Mouse (Mus musculus) intestine, embryonic 16.5 days (tissue): ENCODE measurements at regions not wholly inside any gene's neighbourhood (a gene's known extent, or its start where the extent isn't known, plus 50 kb on each side); places are given as distances from the start of the nearest gene placed in this dataset.

Experiments used
- ATAC-seq: fragments of 200-750 bp; cut with Nextera tagmentation; 2 replicates; pipeline ENCODE4 v1.8.0; 2017; ENCODE audit warnings: moderate TSS enrichment, moderate library complexity
- H3K27ac ChIP-seq: fragments of 300-500 bp; sonication (generic); 2 replicates; pipeline ENCODE4 v1.5.1; 2014; ENCODE audit warnings: mild to moderate bottlenecking, low read length
- H3K27me3 ChIP-seq: fragments of 300-500 bp; sonication (generic); replicated peaks from 2 replicates; pipeline ENCODE4 v1.6.1; 2014; ENCODE audit warnings: low read length, control low read depth, mixed read lengths; ENCODE audit not compliant: control insufficient read depth, insufficient read depth
- H3K36me3 ChIP-seq: fragments of 300-500 bp; sonication (generic); 2 replicates; pipeline ENCODE4 v1.6.1; 2014; ENCODE audit warnings: low read length, control low read depth; ENCODE audit not compliant: control insufficient read depth, insufficient read depth
- H3K4me1 ChIP-seq: fragments of 300-500 bp; sonication (generic); 2 replicates; pipeline ENCODE4 v1.6.1; 2014; ENCODE audit warnings: low read length, control low read depth, mixed read lengths; ENCODE audit not compliant: control insufficient read depth, insufficient read depth
- H3K4me2 ChIP-seq: fragments of 300-500 bp; sonication (generic); 2 replicates; pipeline ENCODE4 v1.6.1; 2014; ENCODE audit warnings: low read depth, low read length, control low read depth
- H3K4me3 ChIP-seq: fragments of 300-500 bp; sonication (generic); 2 replicates; pipeline ENCODE4 v1.5.1; 2014; ENCODE audit warnings: mild to moderate bottlenecking, low read length
- H3K9ac ChIP-seq: fragments of 300-500 bp; sonication (generic); 2 replicates; pipeline ENCODE4 v1.6.1; 2014; ENCODE audit warnings: low read depth, low read length
- H3K9me3 ChIP-seq: fragments of 300-500 bp; sonication (generic); 2 replicates; pipeline ENCODE4 v1.6.1; 2016; ENCODE audit warnings: low read length, control low read depth; ENCODE audit not compliant: control insufficient read depth
- WGBS: fragments of 180-500 bp; shearing (Covaris S2); extraction: QIAGEN DNeasy Blood & Tissue Kit; methylation state at CpG from one replicate; pipeline ENCODE4 v1.1.7; 2014; 5-methylcytosine and 5-hydroxymethylcytosine counted together

- WGBS = 80% methylated on average over 7 of the region's 7 CpGs
- Histone ChIP-seq H3K4me3 (no peak overlapping the region), H3K27ac (no peak overlapping the region), H3K4me2 (no peak overlapping the region), H3K9ac (no peak overlapping the region), H3K36me3 (no peaks in the 10 kb centered on the region), H3K9me3 (no peaks in the 10 kb centered on the region), H3K27me3 (no peaks in the 10 kb centered on the region), H3K4me1 (no peaks in the 10 kb centered on the region)
- no peak for ATAC-seq
These were observed 187.8 kb upstream of the Tsc22d2 start for GRCm38 (mm10) chr3:58226447-58227321.

GRCm38 (mm10) chr3:58227322-58227627 lies 187.2 kb upstream of the Tsc22d2 start:
- WGBS = 86% methylated on average over 5 of the region's 5 CpGs
- no peak overlapping the region for H3K4me2 ChIP-seq
- H3K27ac ChIP-seq = no peak overlapping the region
- H3K27me3 ChIP-seq = no peaks in the 10 kb centered on the region
- H3K36me3 ChIP-seq = no peaks in the 10 kb centered on the region
- H3K9ac ChIP-seq = no peak overlapping the region
- H3K4me1 ChIP-seq = no peaks in the 10 kb centered on the region
- no peak for ATAC-seq
- no peak overlapping the region for H3K4me3 ChIP-seq
- no peaks in the 10 kb centered on the region for H3K9me3 ChIP-seq

DNA sequence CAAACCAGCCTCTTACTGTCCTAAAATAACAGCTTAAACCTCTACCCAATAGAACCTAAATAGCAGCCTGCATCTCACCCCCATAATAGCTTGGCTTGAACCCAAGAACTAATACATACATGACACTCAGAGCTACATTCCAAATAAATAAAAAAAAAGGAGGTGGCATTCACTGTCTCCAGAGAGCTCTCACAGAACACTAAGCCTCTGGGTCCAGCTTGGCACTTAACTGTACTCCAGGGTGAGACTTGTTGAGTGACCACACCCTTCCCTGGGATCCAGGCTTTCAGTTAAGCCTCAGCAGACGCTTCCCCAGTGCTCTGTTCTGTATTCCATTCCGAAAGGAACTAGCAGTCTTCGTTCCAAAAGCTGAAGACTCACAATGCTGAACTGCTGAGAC lies 186.3 kb upstream of the Tsc22d2 start:
- 63% methylated on average over 3 of the region's 3 CpGs for WGBS
- ATAC-seq = no peak
- Histone ChIP-seq H3K9ac (no peak overlapping the region), H3K4me3 (no peak overlapping the region), H3K36me3 (no peaks in the 10 kb centered on the region), H3K4me1 (no peaks in the 10 kb centered on the region), H3K27ac (no peak overlapping the region), H3K9me3 (no peaks in the 10 kb centered on the region), H3K4me2 (no peak overlapping the region), H3K27me3 (no peaks in the 10 kb centered on the region)

DNA sequence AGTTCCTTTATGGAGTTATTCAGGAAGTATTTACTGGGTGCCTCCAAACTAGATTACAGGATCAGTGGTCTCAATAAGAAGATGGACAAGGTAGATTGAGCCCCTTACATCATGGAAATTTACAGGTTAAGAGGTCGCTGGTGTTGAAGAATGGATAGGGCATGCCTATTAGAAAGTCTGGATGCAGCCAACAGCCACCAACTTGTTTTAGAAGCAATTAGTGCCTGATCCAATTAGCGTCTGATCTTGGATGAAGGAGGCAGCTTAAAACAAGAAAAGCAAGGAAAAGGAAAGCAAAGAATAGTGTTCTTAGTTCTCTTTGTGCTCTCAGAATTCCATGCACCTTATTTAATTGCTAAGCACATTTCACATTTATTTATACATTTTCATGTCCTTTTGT lies 182.8 kb upstream of the Tsc22d2 start:
- 68% methylated on average over 2 of the region's 2 CpGs for WGBS
- Histone ChIP-seq H3K4me1 (no peaks in the 10 kb centered on the region), H3K4me2 (no peak overlapping the region), H3K27me3 (no peaks in the 10 kb centered on the region), H3K4me3 (no peak overlapping the region), H3K27ac (no peak overlapping the region), H3K9me3 (no peaks in the 10 kb centered on the region), H3K36me3 (no peaks in the 10 kb centered on the region), H3K9ac (no peak overlapping the region)
- ATAC-seq = no peak

GRCm38 (mm10) chr3:58233296-58233695 lies 181.2 kb upstream of the Tsc22d2 start:
- Histone ChIP-seq H3K4me1 (no peaks in the 10 kb centered on the region), H3K36me3 (no peaks in the 10 kb centered on the region), H3K4me2 (no peak overlapping the region), H3K27ac (no peak overlapping the region), H3K9ac (no peak overlapping the region), H3K27me3 (no peaks in the 10 kb centered on the region), H3K9me3 (no peaks in the 10 kb centered on the region), H3K4me3 (no peak overlapping the region)
- no peak for ATAC-seq
- 84% methylated on average over 2 of the region's 2 CpGs for WGBS

DNA sequence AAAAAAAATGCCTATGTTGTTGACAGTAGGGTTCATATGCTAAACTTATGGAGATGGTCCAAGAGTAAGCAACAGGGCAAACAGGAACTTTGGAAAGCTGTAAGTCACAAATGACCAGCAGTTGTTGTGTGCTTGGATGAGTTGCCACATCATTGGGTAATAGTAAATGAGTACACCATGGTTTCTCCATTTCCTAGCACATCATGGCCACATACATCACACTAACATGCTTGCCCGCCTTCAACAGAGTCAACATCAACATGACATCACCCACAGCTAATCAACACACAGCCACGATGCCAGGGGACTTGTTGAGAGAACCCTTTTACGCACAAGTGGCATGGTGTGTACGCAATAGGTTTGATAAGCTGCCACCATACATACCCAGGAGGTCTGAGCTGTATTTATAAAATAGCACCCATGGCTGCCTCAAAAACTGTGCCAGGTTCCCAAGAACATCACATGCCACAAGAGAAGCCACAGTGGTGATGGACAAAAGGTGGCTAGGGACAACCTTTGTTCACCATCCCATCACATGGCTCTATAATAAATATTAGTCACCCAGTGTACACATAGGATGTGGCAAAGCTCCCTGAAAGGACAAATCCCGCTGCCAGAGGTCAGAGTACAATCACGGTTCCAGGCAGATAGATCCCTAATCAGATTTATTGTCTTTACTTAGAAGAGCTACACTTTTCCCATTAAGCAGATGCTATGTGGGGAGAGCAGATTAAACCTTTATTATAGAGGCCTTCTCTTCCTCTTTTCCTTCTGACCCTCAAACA lies 179.5 kb upstream of the Tsc22d2 start:
- ATAC-seq = peak; percentile 97
- Histone ChIP-seq H3K27me3 (no peaks in the 10 kb centered on the region), H3K9ac (no peak overlapping the region), H3K36me3 (no peaks in the 10 kb centered on the region), H3K4me2 (no peak overlapping the region), H3K4me1 (no peaks in the 10 kb centered on the region), H3K9me3 (no peaks in the 10 kb centered on the region), H3K27ac (no peak overlapping the region), H3K4me3 (no peak overlapping the region)
- 72% methylated on average over 6 of the region's 6 CpGs for WGBS

GRCm38 (mm10) chr3:58238111-58238510 lies 176.4 kb upstream of the Tsc22d2 start:
- ATAC-seq = no peak
- H3K4me1 ChIP-seq = no peaks in the 10 kb centered on the region
- no peaks in the 10 kb centered on the region for H3K27me3 ChIP-seq
- H3K9me3 ChIP-seq = no peaks in the 10 kb centered on the region
- H3K9ac ChIP-seq = no peak overlapping the region
- no peak overlapping the region for H3K4me3 ChIP-seq
- no peaks in the 10 kb centered on the region for H3K36me3 ChIP-seq
- H3K4me2 ChIP-seq = no peak overlapping the region
- H3K27ac ChIP-seq = no peak overlapping the region

DNA sequence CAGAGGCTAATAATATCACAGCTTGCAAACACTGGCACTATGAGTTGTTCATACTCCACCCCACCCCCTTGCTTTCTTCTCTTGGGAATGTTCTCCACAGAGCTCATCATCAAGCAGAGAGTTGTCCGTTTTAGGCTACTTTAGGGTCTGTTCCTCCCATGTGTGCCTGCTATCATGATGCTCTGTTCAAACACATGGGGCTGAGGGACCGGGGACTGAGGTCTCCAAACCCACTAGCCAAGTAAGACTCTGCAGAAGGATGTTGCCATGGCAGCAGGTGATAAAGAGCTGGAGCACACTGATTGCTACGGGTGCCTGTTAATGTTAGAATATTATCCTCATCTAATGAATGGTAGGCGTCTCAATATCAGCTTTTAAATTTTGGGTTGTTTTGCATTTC lies 173.7 kb upstream of the Tsc22d2 start:
- 66% methylated on average over 4 of the region's 4 CpGs for WGBS

DNA sequence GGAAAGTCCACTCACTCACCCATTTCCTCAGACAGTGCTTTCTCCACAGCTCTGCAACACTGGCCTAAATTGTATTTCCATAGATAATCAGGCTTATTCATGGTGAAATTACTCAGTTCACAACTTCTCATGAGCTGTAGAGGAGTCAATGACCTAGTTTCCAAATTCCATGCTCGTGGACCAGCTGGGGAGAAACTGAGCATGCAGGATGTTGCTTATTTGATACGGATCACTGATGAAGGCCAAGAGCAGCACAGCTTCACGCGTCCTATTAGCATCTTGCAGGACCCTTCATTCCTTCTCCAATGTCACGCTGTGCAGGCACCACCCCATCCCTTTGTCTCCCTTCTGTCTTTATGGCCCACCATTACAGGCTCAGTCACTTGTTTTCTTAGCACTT lies 169.2 kb upstream of the Tsc22d2 start:
- H3K27me3 ChIP-seq = no peaks in the 10 kb centered on the region
- ATAC-seq = no peak
- no peaks in the 10 kb centered on the region for H3K9me3 ChIP-seq
- H3K9ac ChIP-seq = no peak overlapping the region
- H3K4me3 ChIP-seq = no peak overlapping the region
- 35% methylated on average over 5 of the region's 5 CpGs for WGBS
- H3K4me2 ChIP-seq = no peak overlapping the region
- no peak overlapping the region for H3K27ac ChIP-seq
- no peaks in the 10 kb centered on the region for H3K36me3 ChIP-seq
- H3K4me1 ChIP-seq = no peaks in the 10 kb centered on the region

More for the DNA sequence above, 173.7 kb upstream of the Tsc22d2 start:
- H3K36me3 ChIP-seq = no peaks in the 10 kb centered on the region
- H3K4me3 ChIP-seq = no peak overlapping the region
- no peaks in the 10 kb centered on the region for H3K9me3 ChIP-seq
- H3K9ac ChIP-seq = no peak overlapping the region
- no peak for ATAC-seq
- no peak overlapping the region for H3K4me2 ChIP-seq
- no peaks in the 10 kb centered on the region for H3K4me1 ChIP-seq
- H3K27me3 ChIP-seq = no peaks in the 10 kb centered on the region
- no peak overlapping the region for H3K27ac ChIP-seq
